Mouse (Mus musculus) forebrain, embryonic 15.5 days (tissue): ENCODE results near the gene Dhx16. TPM values are rescaled to one million over a fixed set of nuclear protein-coding genes. Genes with fewer than 3 reads are reported as not detected.
A peak's percentile ranks its signal among the peaks of the same experiment; 100 is the strongest.

ENCODE experiments used
- ATAC-seq: fragments of 200-750 bp; cut with Nextera tagmentation; replicated peaks from 2 replicates; pipeline ENCODE4 v1.8.0; 2017; ENCODE audit warnings: mild to moderate bottlenecking, moderate TSS enrichment, moderate library complexity
- H3K27ac ChIP-seq: fragments of 300-500 bp; sonication (generic); replicated peaks from 2 replicates; pipeline ENCODE4 v1.5.1; 2015; ENCODE audit warnings: mild to moderate bottlenecking, inconsistent platforms
- H3K27me3 ChIP-seq: fragments of 300-500 bp; sonication (generic); 2 replicates; pipeline ENCODE4 v1.6.1; 2015; ENCODE audit warnings: inconsistent platforms
- H3K36me3 ChIP-seq: fragments of 300-500 bp; sonication (generic); 2 replicates; pipeline ENCODE4 v1.6.1; 2015; ENCODE audit warnings: mild to moderate bottlenecking, inconsistent platforms
- H3K4me1 ChIP-seq: fragments of 300-500 bp; sonication (generic); 2 replicates; pipeline ENCODE4 v1.6.1; 2015; ENCODE audit warnings: inconsistent platforms
- H3K4me2 ChIP-seq: fragments of 300-500 bp; sonication (generic); replicated peaks from 2 replicates; pipeline ENCODE4 v1.6.1; 2015; ENCODE audit warnings: mild to moderate bottlenecking, inconsistent platforms
- H3K4me3 ChIP-seq: fragments of 300-500 bp; sonication (generic); 2 replicates; pipeline ENCODE4 v1.5.1; 2015; ENCODE audit warnings: mild to moderate bottlenecking, inconsistent platforms
- H3K9ac ChIP-seq: fragments of 300-500 bp; sonication (generic); replicated peaks from 2 replicates; pipeline ENCODE4 v1.6.1; 2015; ENCODE audit warnings: mild to moderate bottlenecking, inconsistent platforms
- H3K9me3 ChIP-seq: fragments of 300-500 bp; sonication (generic); 2 replicates; pipeline ENCODE4 v1.6.1; 2016; ENCODE audit warnings: inconsistent platforms
- WGBS: fragments of 180-500 bp; shearing (Covaris S2); methylation state at CpG from one replicate; pipeline ENCODE4 v1.1.7; 2015; ENCODE audit warnings: mixed read lengths; 5-methylcytosine and 5-hydroxymethylcytosine counted together
- polyA plus RNA-seq: library from polyadenylated mRNA; unstranded; fragments of >200 nt; fragmentation: Nextera tagmentation; extraction: Ambion mirVana; gene quantifications from 2 replicates; pipeline ENCODE4 v1.2.1, GENCODE M21; 2015

Gene Dhx16
- polyA plus RNA-seq, 1 experiment from 2014 or later, result 38.0 TPM

DNA sequence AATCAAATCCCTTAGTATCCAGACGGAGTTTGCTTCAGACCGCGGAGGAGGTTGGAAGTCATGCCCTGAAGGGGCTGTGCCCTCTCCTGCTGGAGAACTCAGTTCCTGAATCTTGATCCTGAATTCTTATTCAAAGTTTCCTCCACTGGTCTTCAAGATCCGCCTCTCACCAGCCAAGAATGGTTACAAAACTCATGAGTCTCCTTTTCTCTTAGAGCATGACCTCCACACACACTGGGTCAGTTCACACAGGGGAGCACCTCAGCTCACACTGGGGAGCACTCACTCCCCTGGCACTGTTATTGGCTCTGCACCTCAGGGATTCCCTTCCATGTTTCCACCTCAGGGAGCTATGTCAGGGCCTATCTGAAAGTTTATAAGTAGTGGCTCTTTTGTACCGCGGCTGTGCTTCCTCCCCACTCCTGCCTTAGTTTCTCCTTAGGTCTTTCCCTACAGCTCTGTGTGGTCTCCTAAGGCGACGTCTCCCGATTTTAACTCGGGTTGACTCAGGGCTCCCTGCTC, 14.7 kb upstream of the Dhx16 start:
- Histone ChIP-seq H3K4me2 (peak overlapping the region; percentile 76), H3K27me3 (no peaks in the 10 kb centered on the region), H3K9me3 (no peaks in the 10 kb centered on the region), H3K4me3 (peak overlapping the region; percentile 64), H3K36me3 (no peaks in the 10 kb centered on the region), H3K27ac (peak overlapping the region; percentile 97), H3K9ac (peak overlapping the region; percentile 89), H3K4me1 (peaks cover 59% of the 10 kb centered on the region)
- 29% methylated on average over 10 of the region's 10 CpGs for WGBS
- no peak for ATAC-seq

DNA sequence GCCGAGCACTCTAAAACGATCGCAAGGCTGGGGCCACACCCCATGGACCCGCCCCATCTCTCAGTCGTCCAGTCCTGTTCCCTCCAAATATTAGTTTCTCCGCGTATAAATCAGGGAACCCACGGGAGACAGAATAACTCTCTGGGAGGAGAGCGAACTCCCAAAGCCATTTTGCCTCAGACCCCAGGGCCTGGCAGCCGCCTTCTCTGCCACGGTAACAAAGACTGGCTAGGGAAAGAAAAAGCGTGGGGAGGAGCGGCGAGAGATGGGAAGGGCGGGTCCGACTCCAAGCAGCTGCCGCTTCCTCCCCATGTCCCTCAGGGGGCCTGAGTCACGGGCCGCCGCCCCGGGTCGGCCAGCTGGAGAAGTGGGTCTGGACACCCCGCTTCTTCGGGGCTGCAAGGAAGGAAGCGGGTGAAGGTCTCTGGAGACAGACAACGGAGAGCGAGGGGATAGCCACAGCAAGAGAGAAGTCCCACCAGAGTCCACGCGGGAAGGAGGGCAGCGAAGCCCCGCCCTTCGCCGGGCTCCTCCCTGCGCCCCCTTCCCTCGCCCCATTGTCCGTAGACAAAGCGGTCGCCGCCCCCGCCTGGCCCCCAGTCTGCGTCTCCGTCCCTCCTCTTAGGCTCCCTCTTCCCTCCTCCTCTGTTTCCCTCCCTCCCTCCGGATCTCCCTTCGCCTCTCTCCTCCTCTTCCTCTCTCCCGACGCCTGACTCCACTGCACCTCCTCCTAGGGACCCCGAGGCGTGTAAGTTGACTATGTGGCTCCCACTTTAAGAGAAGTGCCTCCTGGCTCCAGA, 13.9 kb upstream of the Dhx16 start, which contains the start of gene Ppp1r18:
Gene Ppp1r18 (plus strand): TSS at position 113 of the 800 bp plus-strand sequence.
- Histone ChIP-seq H3K9me3 (no peaks in the 10 kb centered on the region), H3K27me3 (no peaks in the 10 kb centered on the region), H3K27ac (peak within 1 kb of the TSS; percentile 97), H3K9ac (peak within 1 kb of the TSS; percentile 89), H3K4me1 (peaks cover 64% of the 10 kb centered on the region), H3K4me2 (peak within 1 kb of the TSS; percentile 76), H3K4me3 (peak within 1 kb of the TSS; percentile 64), H3K36me3 (no peaks in the 10 kb centered on the region)
- under 1% methylated on average over 45 of the region's 48 CpGs for WGBS
- peak; percentile 47 for ATAC-seq

DNA sequence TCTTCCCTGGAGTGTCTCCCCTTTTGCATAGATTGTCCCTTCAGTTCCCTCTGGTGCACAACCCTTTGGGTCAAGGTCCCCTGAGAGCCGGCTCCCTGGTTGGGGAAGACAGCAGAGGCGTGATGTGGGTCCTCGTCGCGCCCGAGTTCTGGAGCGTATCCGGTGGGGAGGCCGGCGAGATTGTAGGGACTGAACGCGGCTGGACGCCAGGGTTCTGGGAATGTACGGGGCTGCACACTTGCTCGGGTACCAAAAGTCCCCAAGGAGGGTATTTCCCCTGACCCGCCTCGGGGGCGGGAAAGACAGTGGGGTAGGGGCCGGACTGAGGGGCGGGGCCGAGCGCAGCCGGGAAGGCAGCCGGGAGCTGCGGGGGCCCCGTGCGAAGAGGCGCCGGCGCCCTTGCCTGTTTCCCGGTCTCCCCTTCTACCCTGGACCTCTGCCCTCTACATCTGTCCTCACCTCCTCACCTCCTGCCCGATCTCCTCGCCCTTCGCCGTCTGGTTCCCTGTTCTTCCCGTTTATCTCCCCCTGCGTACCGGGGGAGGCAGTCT, 13.3 kb upstream of the Dhx16 start:
- 0% methylated on average over 33 of the region's 38 CpGs for whole genome bisulfite sequencing
- Histone ChIP-seq H3K27ac (peak overlapping the region; percentile 97), H3K4me2 (peak overlapping the region; percentile 76), H3K9me3 (no peaks in the 10 kb centered on the region), H3K36me3 (peaks cover 3% of the 10 kb centered on the region), H3K4me3 (peak overlapping the region; percentile 64), H3K4me1 (peaks cover 65% of the 10 kb centered on the region), H3K27me3 (no peaks in the 10 kb centered on the region), H3K9ac (peak overlapping the region; percentile 89)
- peak; percentile 39 for ATAC-seq

DNA sequence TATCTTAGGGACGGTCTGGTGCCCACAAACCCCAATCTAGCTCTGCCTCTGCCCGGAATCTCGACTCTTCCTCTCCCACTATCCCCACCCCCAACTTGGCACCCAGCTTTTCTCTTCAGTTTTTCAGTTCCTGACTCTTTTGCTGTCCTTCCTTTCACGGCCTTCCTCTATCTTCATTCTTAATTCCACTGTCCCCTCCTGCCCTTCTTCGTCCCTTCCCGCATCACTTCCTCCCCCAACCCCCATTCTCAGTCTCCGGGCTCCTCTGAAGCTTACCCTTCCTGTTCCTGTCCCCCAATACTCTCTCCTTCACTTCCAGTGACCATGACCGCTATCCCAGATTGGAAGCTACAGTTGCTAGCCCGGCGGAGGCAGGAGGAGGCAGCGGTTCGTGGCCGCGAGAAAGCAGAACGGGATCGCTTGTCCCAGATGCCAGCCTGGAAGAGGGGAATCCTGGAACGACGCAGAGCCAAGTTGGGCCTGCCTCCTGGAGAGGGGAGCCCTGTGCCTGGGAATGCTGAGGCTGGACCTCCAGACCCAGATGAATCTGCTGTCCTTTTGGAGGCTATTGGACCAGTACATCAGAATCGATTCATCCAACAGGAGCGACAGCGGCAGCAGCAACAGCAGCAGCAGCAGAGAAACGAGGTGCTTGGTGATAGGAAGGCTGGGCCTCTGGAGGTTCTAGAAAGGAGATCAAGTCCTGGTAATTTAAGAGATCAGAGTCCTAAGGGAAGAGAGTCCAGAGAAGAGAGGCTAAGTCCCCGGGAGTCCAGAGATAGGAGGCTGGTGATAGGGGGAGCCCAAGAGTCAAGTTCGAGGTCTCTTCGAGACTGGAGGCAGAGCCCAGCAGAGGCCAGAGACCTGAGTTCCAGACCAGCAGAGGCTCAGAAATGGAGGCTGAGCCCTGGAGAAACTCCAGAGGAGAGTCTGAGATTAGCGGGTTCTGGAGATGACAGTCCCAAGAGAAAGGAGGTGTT, 12.4 kb upstream of the Dhx16 start:
- Histone ChIP-seq H3K4me2 (peak overlapping the region; percentile 76), H3K9me3 (no peaks in the 10 kb centered on the region), H3K27ac (peak overlapping the region; percentile 97), H3K4me1 (peaks cover 65% of the 10 kb centered on the region), H3K9ac (peak overlapping the region; percentile 89), H3K27me3 (no peaks in the 10 kb centered on the region), H3K36me3 (peaks cover 5% of the 10 kb centered on the region), H3K4me3 (peak overlapping the region; percentile 64)
- no peak for ATAC-seq
- 8% methylated on average over 26 of the region's 26 CpGs for WGBS

DNA sequence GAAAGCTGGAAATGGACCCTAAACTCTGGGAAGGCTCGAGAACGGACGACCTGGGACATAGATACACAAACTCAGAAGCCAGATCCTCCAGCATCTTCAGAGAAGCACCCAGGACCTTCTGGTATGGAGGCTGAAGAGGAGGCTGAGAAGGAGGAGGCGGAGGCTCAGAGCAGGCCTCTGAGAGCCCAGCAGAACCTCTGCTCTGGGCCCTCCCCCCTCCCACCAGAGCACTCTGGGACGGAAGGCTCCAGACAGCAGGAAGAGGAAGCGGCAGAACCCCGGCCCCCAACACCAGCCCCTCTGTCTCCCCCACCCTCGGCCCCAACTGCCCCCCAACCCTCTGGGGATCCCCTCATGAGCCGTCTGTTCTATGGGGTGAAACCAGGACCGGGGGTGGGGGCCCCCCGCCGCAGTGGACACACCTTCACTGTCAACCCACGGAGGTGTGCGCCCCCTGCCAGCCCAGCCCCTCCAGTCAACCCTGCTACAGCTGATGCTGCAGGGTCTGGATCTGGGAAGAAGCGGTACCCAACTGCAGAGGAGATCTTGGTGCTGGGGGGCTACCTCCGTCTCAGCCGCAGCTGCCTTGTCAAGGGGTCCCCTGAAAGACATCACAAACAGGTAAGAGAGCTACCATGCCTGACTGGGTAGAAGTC, 11.3 kb upstream of the Dhx16 start:
- H3K9me3 ChIP-seq, result no peaks in the 10 kb centered on the region

DNA sequence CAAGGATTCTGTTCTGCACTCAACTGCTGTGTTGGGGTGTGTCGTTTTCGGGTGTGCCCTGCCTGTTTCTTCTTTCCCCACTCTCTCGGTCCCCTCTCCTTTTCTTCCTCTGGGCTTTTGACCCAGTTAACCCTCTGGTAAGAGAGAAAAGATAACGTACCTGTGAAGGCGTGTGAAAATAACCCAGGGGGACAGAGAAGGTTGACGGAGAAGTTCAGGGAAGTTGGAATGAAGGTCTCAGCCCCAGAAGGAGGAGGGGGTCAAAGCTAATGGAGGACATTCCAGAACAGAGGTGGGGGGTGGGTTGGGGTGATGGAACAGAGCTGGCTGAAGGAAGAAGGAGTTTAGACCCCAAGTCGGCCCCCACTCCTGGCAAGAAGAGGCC, 10.7 kb upstream of the Dhx16 start:
- no peak for ATAC-seq
- 3% methylated on average over 7 of the region's 7 CpGs for WGBS
- Histone ChIP-seq H3K4me3 (peak overlapping the region; percentile 64), H3K4me1 (peaks cover 79% of the 10 kb centered on the region), H3K4me2 (peak overlapping the region; percentile 76), H3K36me3 (peaks cover 5% of the 10 kb centered on the region), H3K27ac (peak overlapping the region; percentile 97), H3K9me3 (no peaks in the 10 kb centered on the region), H3K9ac (peak overlapping the region; percentile 89), H3K27me3 (no peaks in the 10 kb centered on the region)

More for the DNA sequence above, 11.3 kb upstream of the Dhx16 start:
- WGBS, result 33% methylated on average over 17 of the region's 17 CpGs
- peak overlapping the region; percentile 64 for H3K4me3 ChIP-seq
- peaks cover 5% of the 10 kb centered on the region for H3K36me3 ChIP-seq
- no peak for ATAC-seq
- peak overlapping the region; percentile 89 for H3K9ac ChIP-seq
- peak overlapping the region; percentile 76 for H3K4me2 ChIP-seq
- H3K27ac ChIP-seq, result peak overlapping the region; percentile 97
- H3K4me1 ChIP-seq, result peaks cover 75% of the 10 kb centered on the region
- H3K27me3 ChIP-seq, result no peaks in the 10 kb centered on the region

DNA sequence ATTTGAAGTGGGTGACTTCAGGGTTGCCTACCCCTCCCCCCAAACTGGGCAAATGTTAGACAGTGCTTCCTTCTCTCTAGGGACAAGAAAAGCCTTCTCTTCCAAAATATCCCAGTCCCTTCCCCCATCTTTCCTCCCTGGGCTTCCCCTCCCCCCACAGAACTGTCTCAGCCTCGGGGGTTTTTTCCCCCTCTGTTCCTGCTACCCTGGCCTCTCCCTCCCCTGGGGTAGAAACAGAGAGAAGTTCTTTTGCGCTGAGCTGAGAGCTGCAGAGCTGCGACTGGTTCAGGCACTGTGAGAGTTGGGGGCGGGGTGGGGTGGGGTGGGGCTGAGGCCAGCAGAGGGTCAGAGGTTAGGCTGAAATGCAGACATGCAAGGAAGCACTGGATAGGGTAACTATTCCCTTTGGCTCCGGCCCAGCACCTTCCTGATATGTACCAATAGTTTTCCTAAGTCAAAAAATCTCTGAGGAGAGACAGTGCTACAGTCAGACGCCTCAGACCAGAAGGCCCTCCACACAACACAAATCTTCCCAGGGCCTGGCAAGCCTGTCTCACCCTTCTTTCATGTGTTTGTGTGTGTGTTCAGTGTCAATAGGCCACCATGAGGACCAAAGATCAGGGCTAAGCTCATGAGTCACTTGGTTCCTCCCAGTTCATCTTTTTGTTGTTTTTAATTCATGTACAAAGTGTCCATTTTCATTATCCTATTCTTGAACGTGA, 10.1 kb upstream of the Dhx16 start:
- Histone ChIP-seq H3K4me3 (peak overlapping the region; percentile 64), H3K27me3 (no peaks in the 10 kb centered on the region), H3K27ac (peak overlapping the region; percentile 97), H3K9me3 (no peaks in the 10 kb centered on the region), H3K36me3 (peaks cover 8% of the 10 kb centered on the region), H3K4me1 (peaks cover 76% of the 10 kb centered on the region), H3K4me2 (peak overlapping the region; percentile 76), H3K9ac (peak overlapping the region; percentile 89)
- no peak for ATAC-seq
- 3% methylated on average over 7 of the region's 7 CpGs for WGBS

DNA sequence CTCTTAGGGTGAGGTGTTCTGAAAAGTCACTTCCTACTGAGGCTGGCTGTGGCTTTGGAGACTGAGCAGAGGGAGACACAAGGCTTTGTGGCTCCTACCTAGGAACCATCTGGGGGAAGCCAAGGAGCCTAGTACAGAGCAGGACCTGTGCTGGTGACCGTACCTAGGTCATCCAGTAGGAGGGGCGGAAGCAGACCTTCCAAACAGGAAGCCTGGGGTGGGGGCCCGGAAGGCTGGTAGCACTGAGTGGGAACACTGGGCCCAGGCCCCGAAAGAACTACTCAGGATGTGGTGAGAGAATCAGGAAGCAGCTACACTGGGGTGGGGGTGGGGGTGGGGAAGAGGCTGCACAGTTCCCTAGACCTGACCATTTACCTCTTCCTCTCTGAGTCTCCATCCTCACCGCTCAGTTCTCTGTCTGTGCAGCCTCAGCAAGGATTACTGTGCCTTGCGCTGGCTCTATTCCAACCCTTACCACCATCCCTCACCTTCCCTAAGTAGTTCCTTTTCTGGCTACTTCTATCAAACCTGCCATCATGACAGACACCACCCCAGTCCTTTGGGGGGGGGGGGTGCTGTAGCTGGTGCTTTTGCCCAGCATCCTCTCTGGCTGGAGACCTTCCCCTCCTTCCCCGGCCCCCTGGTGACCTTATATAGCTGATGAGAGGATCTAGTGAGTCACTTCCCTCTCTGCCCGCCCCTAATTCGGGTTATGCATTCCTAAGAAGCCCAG, 9.3 kb upstream of the Dhx16 start:
- WGBS, result 74% methylated on average over 9 of the region's 9 CpGs
- peak overlapping the region; percentile 64 for H3K4me3 ChIP-seq
- H3K27ac ChIP-seq, result peak overlapping the region; percentile 47; the same call in 1 of the 2 replicates
- no peak for ATAC-seq
- H3K9ac ChIP-seq, result peak overlapping the region; percentile 89
- peaks cover 15% of the 10 kb centered on the region for H3K36me3 ChIP-seq
- H3K4me2 ChIP-seq, result peak overlapping the region; percentile 76
- H3K9me3 ChIP-seq, result no peaks in the 10 kb centered on the region
- H3K27me3 ChIP-seq, result no peaks in the 10 kb centered on the region
- H3K4me1 ChIP-seq, result peaks cover 68% of the 10 kb centered on the region

DNA sequence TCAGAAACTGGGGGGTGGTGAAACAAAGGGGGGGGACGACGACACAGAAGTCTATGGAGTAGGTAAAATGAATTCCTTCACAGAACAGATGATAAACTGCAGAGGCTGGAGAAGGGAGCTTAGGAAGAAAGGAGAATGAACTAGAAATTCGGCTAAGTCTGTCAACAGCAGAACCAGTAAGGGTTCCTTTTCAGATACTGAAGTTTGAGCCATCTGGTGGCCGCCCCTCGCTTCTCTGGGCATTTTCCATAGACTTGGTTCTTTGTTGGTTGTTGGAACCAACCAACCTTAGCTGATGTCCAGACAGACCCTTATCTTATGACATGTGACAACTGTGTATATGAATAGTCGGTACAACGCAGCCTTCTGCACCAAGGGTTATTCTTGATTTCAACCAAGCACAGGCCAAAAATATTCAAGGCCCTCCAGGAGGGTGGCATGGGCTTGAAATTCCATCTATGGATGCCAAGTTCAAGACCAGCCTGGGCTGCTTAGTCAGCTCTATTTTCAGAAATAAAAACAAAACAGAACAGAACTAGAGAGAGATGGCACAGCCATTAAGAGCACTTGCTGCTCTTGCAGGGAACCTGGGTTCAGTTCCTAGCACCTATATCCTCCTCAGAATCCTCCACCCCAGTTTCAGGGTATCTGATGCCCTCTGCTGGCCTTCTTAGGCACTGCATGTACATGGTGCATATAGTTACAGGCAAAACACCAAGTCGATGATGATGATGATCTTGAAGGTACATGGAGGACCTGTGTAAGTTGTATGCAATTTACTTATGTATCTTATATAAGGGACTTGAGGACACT, 8.5 kb upstream of the Dhx16 start:
- Histone ChIP-seq H3K4me2 (peak overlapping the region; percentile 76), H3K4me1 (peaks cover 68% of the 10 kb centered on the region), H3K9me3 (no peaks in the 10 kb centered on the region), H3K36me3 (peaks cover 16% of the 10 kb centered on the region), H3K4me3 (peak overlapping the region; percentile 64; the same call in 1 of the 2 replicates), H3K27ac (peak overlapping the region; percentile 47; the same call in 1 of the 2 replicates), H3K9ac (peak overlapping the region; percentile 89), H3K27me3 (no peaks in the 10 kb centered on the region)
- no peak for ATAC-seq
- 90% methylated on average over 8 of the region's 8 CpGs for WGBS
